Mouse (Mus musculus): ENCODE data around the gene Slc25a10. TPM values are rescaled to one million over a fixed set of nuclear protein-coding genes. Genes with fewer than 3 reads are reported as not detected.

Gene Slc25a10
- 8.4 TPM for polyA plus RNA-seq (2017; shearing (Covaris generic))

DNA sequence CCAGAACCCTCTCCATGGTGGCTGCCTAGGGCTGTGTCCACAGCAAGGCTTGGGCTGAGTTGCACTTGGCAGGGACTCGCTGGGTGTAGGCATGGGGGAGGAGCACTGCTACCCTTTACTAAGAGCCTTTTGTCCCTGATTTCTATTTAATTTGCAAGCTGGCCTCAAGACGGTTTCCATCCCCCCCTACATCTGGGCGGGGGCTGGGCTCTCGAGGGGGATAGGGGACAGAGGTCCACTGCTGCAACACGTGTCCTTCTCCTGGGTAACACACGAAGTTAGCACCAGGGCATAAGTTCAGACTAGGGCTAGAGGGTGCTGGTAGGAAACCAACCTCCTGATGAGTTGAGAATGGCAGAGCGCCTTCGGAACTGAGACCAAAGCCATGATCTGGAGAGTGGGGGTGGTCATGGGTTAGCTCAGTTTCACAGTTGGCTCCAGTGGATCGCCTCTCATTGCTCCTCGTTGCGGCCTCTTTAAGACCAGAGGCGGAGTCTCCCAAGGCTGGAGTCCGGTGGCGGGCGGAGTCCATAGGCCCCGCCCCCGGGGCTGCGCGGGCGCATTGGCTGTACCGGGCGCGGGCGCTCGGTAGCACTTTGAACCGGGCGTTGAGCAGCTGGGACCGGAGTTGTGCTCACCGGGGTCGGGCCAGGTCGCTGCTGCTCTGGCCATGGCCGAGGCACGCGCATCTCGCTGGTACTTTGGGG, at the start of gene Slc25a10:
Gene Slc25a10 (plus strand): TSS at position 524 of the 707 bp plus-strand sequence.

GRCm38 (mm10) chr11:120442344-120442743, 49.3 kb upstream of the Slc25a10 start, which contains the start of gene Tspan10:
TSS of gene Tspan10 (plus strand) at chr11:120442644.

DNA sequence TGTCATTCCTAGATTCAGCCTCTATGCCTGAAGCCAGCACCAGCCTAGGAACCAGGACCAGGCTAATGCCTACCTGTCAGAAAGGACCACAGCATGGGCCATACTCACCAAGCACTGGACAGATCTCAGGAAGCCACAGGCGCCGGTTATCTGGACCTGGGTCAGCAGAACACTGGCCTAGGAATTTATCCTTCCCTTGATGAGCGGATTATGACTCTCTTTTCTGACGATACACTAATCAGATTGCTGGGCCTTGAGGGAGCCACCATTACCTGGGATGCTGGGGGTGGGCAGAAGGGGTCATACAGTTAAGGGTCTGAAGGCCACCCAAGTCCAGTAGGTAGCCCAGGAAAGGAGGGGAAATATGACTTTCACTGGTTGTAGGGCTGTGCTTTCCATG, 38.3 kb upstream of the Slc25a10 start, which contains the start of gene Pde6g:
Gene Pde6g (minus strand): TSS at position 195 of the 400 bp plus-strand sequence.

DNA sequence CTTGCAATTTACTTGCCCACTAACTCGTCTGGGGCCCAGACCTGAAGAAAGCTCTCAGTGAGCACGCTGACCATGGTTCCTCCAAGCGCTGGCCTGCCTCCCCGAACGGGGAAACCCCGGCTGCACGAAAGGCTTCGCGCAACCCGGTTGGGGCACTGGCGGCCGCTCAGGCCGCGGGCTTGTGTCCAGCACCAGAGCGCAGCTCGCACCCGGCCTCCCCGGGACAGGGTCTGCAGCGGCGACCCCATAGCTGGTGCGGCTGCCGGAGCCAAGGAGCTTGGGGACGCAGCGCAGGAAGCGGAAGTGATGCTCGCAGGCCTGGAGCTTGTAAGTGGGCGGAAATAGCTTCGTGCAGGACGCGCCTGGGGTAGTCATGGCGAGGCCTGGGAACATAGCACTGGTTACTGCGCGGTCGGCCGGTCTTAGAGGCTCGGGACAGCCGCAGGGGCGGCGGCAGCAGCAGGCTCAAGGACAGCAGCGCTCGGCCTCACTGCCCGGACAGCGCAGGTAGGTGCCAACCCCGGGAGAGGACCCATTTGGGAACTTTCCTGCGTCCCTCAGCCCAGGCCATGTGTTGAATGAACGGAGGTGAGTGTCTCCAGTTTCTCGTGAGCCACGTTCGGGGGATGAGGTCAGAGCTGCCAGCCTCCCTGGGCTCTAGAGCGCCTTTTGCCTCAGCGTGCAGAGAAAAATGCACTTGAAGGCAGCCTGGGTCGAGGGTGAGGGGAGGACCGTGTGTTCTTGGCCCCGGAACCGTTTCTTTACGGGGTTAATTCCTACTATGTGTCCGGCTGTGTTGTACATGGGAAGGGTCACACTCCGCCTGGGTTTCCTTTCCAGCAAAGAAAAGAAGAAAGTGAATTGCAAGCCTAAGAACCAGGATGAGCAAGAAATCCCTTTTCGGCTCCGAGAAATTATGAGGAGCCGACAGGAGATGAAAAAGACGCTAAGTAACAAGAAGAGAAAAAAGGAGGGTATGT, 33.6 kb upstream of the Slc25a10 start, which contains the start of the genes Oxld1 and Ccdc137:
Gene Oxld1 (minus strand): TSS at position 297 of the 980 bp plus-strand sequence.
Gene Ccdc137 (plus strand): TSS at position 344 of the 980 bp plus-strand sequence.

GRCm38 (mm10) chr11:120467051-120467735, 24.4 kb upstream of the Slc25a10 start, which contains the start of gene Arl16:
TSS of gene Arl16 (minus strand) at chr11:120467607.

GRCm38 (mm10) chr11:120484265-120484981, 7.2 kb upstream of the Slc25a10 start, which contains the start of gene Mrpl12:
TSS of gene Mrpl12 (plus strand) at chr11:120484613.

DNA sequence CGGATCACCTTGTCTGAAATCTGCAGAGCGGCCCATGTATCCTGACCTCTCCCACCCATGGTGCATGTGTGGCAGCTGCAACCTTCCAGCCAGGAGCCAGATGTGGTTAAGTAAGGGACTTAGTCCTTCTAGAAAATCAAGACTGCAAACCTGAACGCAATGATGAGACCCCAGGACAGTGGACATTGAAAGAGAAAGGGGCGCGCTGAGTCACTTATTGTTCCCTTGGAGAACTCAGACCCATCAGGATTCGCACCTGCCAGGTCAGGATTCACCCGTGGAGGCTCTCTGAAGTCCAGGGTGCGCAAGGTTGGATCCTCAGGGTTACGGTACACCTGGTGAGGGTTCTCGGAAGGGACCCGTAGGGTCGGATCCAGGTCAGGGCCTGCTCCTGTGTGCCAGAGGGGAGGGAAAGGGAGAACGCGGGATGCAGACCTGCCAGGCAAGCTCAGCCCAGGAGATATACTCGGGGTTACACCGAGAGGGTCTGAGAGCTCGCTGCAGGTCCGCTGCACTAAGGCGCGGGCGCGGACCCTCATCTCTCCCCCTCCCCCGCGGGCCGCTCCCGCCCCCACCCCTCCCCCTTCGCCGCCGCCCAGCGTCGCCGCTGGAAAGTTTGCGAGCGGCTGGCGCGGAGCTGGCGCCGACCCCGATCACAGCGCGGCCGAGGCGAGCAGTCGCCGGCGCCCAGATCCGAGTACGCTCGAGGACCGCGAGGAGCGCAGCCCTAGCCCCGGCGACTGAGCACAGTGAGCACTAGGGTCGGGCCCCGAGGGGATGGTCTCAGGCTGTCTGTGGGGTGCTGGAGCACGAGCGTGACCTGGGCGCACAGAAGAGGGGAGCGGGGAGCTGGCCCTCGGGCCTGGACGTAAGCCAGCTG, 38.7 kb downstream of the Slc25a10 start, which contains the start of gene Gcgr:
Gene Gcgr (plus strand): TSS at position 615 of the 880 bp plus-strand sequence.

Other genes starting within 250 kb of the Slc25a10 start
- gene Actg1, start 143.3 kb upstream of the Slc25a10 start, polyA plus RNA-seq (2017; shearing (Covaris generic)), result 3,099 TPM
- gene Fscn2, start 130.3 kb upstream of the Slc25a10 start, polyA plus RNA-seq (2017; shearing (Covaris generic)), result 0.44 TPM
- gene Faap100, start 113.1 kb upstream of the Slc25a10 start, polyA plus RNA-seq (2017; shearing (Covaris generic)), result 28.3 TPM
- gene Nploc4, start 54.1 kb upstream of the Slc25a10 start, polyA plus RNA-seq (2017; shearing (Covaris generic)), result 10.3 TPM
- gene Tspan10, start 49.2 kb upstream of the Slc25a10 start, polyA plus RNA-seq (2017; shearing (Covaris generic)), result not detected
- 0.45 TPM for gene Pde6g, start 38.3 kb upstream of the Slc25a10 start, polyA plus RNA-seq (2017; shearing (Covaris generic))
- gene Oxld1, start 33.8 kb upstream of the Slc25a10 start, polyA plus RNA-seq (2017; shearing (Covaris generic)), result 11.6 TPM
- gene Ccdc137, start 33.7 kb upstream of the Slc25a10 start, polyA plus RNA-seq (2017; shearing (Covaris generic)), result 51.9 TPM
- gene Arl16, start 24.2 kb upstream of the Slc25a10 start, polyA plus RNA-seq (2017; shearing (Covaris generic)), result 36.2 TPM
- 82.5 TPM for gene Mrpl12, start 7.2 kb upstream of the Slc25a10 start, polyA plus RNA-seq (2017; shearing (Covaris generic))
- not detected for gene Gcgr, start 38.9 kb downstream of the Slc25a10 start, polyA plus RNA-seq (2017; shearing (Covaris generic))
- 101 TPM for gene Mcrip1, start 57.9 kb downstream of the Slc25a10 start, polyA plus RNA-seq (2017; shearing (Covaris generic))
- not detected for gene Ppp1r27, start 59.3 kb downstream of the Slc25a10 start, polyA plus RNA-seq (2017; shearing (Covaris generic))
- 240 TPM for gene P4hb, start 81.4 kb downstream of the Slc25a10 start, polyA plus RNA-seq (2017; shearing (Covaris generic))
- 868 TPM for gene Arhgdia, start 89.8 kb downstream of the Slc25a10 start, polyA plus RNA-seq (2017; shearing (Covaris generic))
- gene Alyref, start 106.5 kb downstream of the Slc25a10 start, polyA plus RNA-seq (2017; shearing (Covaris generic)), result 6.0 TPM
- 135 TPM for gene Anapc11, start 106.6 kb downstream of the Slc25a10 start, polyA plus RNA-seq (2017; shearing (Covaris generic))
- gene Npb, start 116.6 kb downstream of the Slc25a10 start, polyA plus RNA-seq (2017; shearing (Covaris generic)), result 0.55 TPM
- 156 TPM for gene Pcyt2, start 126.1 kb downstream of the Slc25a10 start, polyA plus RNA-seq (2017; shearing (Covaris generic))
- gene Sirt7, start 133.4 kb downstream of the Slc25a10 start, polyA plus RNA-seq (2017; shearing (Covaris generic)), result 199 TPM
- 11.0 TPM for gene Mafg, start 141.8 kb downstream of the Slc25a10 start, polyA plus RNA-seq (2017; shearing (Covaris generic))
- 0.64 TPM for gene Pycr1, start 151.9 kb downstream of the Slc25a10 start, polyA plus RNA-seq (2017; shearing (Covaris generic))
- not detected for gene Myadml2, start 156.3 kb downstream of the Slc25a10 start, polyA plus RNA-seq (2017; shearing (Covaris generic))
- gene Notum, start 169.3 kb downstream of the Slc25a10 start, polyA plus RNA-seq (2017; shearing (Covaris generic)), result not detected
- gene Aspscr1, start 181.1 kb downstream of the Slc25a10 start, polyA plus RNA-seq (2017; shearing (Covaris generic)), result 132 TPM
- 117 TPM for gene Cenpx, start 221.9 kb downstream of the Slc25a10 start, polyA plus RNA-seq (2017; shearing (Covaris generic))
- 70.9 TPM for gene Lrrc45, start 222.1 kb downstream of the Slc25a10 start, polyA plus RNA-seq (2017; shearing (Covaris generic))
- not detected for gene Rac3, start 229.6 kb downstream of the Slc25a10 start, polyA plus RNA-seq (2017; shearing (Covaris generic))
- 19.4 TPM for gene Dcxr, start 235.4 kb downstream of the Slc25a10 start, polyA plus RNA-seq (2017; shearing (Covaris generic))
- gene Cbr2, start 240.3 kb downstream of the Slc25a10 start, polyA plus RNA-seq (2017; shearing (Covaris generic)), result not detected